Mouse (Mus musculus) stomach, embryonic 14.5 days (tissue): ENCODE data around the gene En1. TPM values are rescaled to one million over a fixed set of nuclear protein-coding genes. Genes with fewer than 3 reads are reported as not detected.
A peak's percentile ranks its signal among the peaks of the same experiment; 100 is the strongest.

Source experiments
- ATAC-seq: fragments of 200-750 bp; cut with Nextera tagmentation; 2 replicates; pipeline ENCODE4 v1.8.0; 2017; ENCODE audit warnings: low read depth, moderate TSS enrichment; ENCODE audit not compliant: insufficient number of reproducible peaks, insufficient read depth, low FRiP score
- H3K27ac ChIP-seq: fragments of 300-500 bp; sonication (generic); 2 replicates; pipeline ENCODE4 v1.5.1; 2014; ENCODE audit warnings: mild to moderate bottlenecking, low read length, moderate library complexity, mixed read lengths
- H3K27me3 ChIP-seq: fragments of 300-500 bp; sonication (generic); 2 replicates; pipeline ENCODE4 v1.6.1; 2014; ENCODE audit warnings: low read length, control low read depth, mixed read lengths; ENCODE audit not compliant: control insufficient read depth, insufficient read depth
- H3K36me3 ChIP-seq: fragments of 300-500 bp; sonication (generic); 2 replicates; pipeline ENCODE4 v1.6.1; 2014; ENCODE audit warnings: mild to moderate bottlenecking, control low read depth, low read length, moderate library complexity, mixed read lengths; ENCODE audit not compliant: control insufficient read depth, insufficient read depth
- H3K4me1 ChIP-seq: fragments of 300-500 bp; sonication (generic); 2 replicates; pipeline ENCODE4 v1.6.1; 2014; ENCODE audit warnings: low read length, control low read depth, mixed read lengths; ENCODE audit not compliant: control insufficient read depth, insufficient read depth
- H3K4me2 ChIP-seq: fragments of 300-500 bp; sonication (generic); replicated peaks from 2 replicates; pipeline ENCODE4 v1.6.1; 2014; ENCODE audit warnings: low read depth, low read length, control low read depth
- H3K4me3 ChIP-seq: fragments of 300-500 bp; sonication (generic); 2 replicates; pipeline ENCODE4 v1.5.1; 2014; ENCODE audit warnings: low read depth, low read length, control low read depth
- H3K9ac ChIP-seq: fragments of 300-500 bp; sonication (generic); replicated peaks from 2 replicates; pipeline ENCODE4 v1.6.1; 2014; ENCODE audit warnings: low read depth, mild to moderate bottlenecking, control low read depth, low read length, moderate library complexity, mixed read lengths
- H3K9me3 ChIP-seq: fragments of 300-500 bp; sonication (generic); 2 replicates; pipeline ENCODE4 v1.6.1; 2016; ENCODE audit warnings: low read depth, low read length, control low read depth; ENCODE audit not compliant: control insufficient read depth
- WGBS: fragments of 180-500 bp; shearing (Covaris S2); extraction: QIAGEN DNeasy Blood & Tissue Kit; methylation state at CpG from one replicate; pipeline ENCODE4 v1.1.7; 2014; 5-methylcytosine and 5-hydroxymethylcytosine counted together
- polyA plus RNA-seq: library from polyadenylated mRNA; unstranded; fragments of >200 nt; fragmentation: Nextera tagmentation; extraction: Ambion mirVana; gene quantifications from 2 replicates; pipeline ENCODE4 v1.2.1, GENCODE M21; 2014

Gene En1
- polyA plus RNA-seq, 1 experiment from 2014 or later, result not detected

DNA sequence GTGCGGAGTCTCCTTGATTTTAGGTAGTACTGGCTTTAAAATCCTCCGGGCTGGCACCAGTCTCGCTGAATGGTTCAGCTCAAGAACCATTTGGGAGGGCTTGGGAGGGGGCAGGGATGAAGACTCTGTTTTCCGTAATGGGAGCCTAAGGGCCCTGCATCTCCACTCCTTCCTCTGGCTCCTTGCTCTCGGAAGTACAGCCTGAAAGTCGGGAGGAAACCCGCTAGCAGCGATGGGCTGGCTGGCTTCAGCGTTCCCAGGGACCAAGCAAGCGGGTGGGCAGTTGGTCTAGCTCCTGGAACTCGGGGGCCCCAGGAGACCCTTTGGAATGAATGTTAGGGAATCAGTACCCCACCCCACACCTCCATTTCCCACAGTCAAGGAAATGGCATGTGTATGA is 4.9 kb upstream of the En1 start:
- no peak overlapping the region for H3K27ac ChIP-seq
- no peak overlapping the region for H3K4me3 ChIP-seq
- no peak for ATAC-seq
- H3K4me1 ChIP-seq, result no peaks in the 10 kb centered on the region
- H3K4me2 ChIP-seq, result no peak overlapping the region
- no peaks in the 10 kb centered on the region for H3K9me3 ChIP-seq
- 2% methylated on average over 11 of the region's 11 CpGs for WGBS
- no peaks in the 10 kb centered on the region for H3K36me3 ChIP-seq
- H3K27me3 ChIP-seq, result peaks cover 83% of the 10 kb centered on the region
- no peak overlapping the region for H3K9ac ChIP-seq

DNA sequence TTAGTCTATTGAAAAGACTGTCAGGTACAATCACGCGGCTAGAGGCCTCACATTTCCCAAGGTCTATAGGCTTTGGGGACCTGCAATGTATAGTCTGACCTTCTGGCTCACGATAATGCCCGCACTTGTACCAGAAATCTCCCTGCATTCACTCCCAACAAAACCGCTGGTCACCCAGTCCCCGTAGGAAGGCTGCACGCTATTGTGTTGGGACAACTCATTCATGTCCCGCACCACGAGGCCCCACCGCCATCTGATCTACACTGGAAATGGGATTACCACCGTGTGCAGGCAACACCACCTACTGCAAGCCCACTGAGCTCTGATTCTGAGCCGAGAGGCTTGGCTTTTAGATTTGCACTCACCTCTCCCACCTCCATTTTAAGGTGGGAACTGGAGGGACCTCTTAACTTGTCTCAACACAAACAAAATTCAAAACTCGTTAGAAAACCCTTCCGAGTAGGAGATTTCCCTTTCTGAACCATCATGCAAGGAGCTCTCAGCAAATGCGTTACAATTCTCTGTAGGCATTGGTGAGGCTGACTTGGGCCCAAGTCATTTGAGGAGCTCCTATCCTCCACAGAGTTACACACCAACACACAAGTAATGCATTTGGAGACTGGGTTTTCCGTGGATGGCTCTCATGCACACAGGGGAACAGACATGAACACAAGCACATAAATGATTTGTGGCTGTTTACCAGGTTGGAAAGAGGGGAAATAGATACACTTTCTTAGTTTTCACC is 3.9 kb upstream of the En1 start:
- Histone ChIP-seq H3K27me3 (peaks cover 75% of the 10 kb centered on the region), H3K9me3 (no peaks in the 10 kb centered on the region), H3K27ac (no peak overlapping the region), H3K36me3 (no peaks in the 10 kb centered on the region), H3K9ac (no peak overlapping the region), H3K4me3 (no peak overlapping the region), H3K4me1 (peaks cover 7% of the 10 kb centered on the region; the same call in 1 of the 2 replicates), H3K4me2 (no peak overlapping the region)
- 1% methylated on average over 16 of the region's 16 CpGs for WGBS
- ATAC-seq, result no peak

DNA sequence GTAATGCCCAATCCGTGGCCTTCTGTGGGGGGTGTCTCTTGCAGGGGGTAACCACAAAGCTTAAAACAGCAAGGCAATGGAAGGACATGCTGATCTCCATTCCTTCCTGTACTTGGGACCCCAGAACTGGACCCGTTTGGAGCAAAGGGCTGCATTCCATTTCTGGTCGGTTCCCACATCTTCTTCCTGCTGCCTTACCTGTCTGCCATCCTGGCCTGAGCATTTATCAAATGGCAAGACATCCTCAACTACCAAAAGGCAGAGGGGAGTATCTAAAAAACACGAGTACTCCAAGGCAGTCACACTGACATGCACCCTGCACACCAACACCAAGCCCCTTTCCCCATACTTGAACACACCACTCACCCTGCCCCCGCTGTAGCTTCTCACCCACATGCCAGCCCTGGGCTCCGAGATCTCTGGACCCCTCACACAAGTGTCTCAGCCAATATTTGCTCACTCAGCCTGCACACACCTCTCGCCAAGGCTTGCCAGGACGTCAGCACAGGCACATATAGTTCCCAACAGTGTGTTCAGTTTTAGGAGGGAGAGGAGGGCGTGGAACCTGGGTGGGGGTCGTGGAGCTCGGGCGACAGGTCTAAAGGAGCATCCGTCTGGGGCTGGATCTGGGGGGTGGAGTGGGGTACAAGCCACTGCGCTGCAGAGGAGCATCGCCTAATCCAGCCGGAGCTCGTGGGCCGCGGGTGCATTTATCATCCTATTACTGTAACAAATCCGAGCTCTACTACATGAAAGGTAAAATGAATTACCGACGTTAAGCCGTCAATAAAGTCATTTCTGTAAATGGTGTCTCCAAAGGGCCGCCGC is 2.7 kb upstream of the En1 start:
- H3K9ac ChIP-seq, result no peak overlapping the region
- no peak overlapping the region for H3K27ac ChIP-seq
- ATAC-seq, result no peak
- no peak overlapping the region for H3K4me2 ChIP-seq
- peaks cover 8% of the 10 kb centered on the region; the same call in 1 of the 2 replicates for H3K4me1 ChIP-seq
- under 1% methylated on average over 25 of the region's 25 CpGs for WGBS
- peaks cover 69% of the 10 kb centered on the region for H3K27me3 ChIP-seq
- H3K36me3 ChIP-seq, result no peaks in the 10 kb centered on the region
- no peaks in the 10 kb centered on the region for H3K9me3 ChIP-seq
- H3K4me3 ChIP-seq, result no peak overlapping the region

DNA sequence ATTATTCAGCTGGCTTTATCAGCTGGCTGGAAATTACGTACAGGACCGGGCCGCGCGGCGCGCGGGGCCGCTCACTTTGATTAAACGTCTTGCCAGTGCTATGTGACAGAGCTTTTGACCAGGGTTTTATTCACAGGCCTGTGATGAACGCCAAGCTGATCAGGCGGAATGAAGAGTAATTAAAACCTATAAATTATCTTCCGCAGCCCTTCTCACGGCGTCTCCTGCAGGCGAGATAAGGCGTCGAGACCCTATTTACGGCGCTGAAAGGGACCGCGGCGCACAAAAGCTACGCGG is 2.1 kb upstream of the En1 start:
- Histone ChIP-seq H3K27ac (no peak overlapping the region), H3K4me3 (no peak overlapping the region), H3K27me3 (peaks cover 69% of the 10 kb centered on the region), H3K4me2 (no peak overlapping the region), H3K4me1 (peaks cover 8% of the 10 kb centered on the region; the same call in 1 of the 2 replicates), H3K9ac (no peak overlapping the region), H3K36me3 (no peaks in the 10 kb centered on the region), H3K9me3 (no peaks in the 10 kb centered on the region)
- ATAC-seq, result no peak
- 1% methylated on average over 25 of the region's 25 CpGs for WGBS

DNA sequence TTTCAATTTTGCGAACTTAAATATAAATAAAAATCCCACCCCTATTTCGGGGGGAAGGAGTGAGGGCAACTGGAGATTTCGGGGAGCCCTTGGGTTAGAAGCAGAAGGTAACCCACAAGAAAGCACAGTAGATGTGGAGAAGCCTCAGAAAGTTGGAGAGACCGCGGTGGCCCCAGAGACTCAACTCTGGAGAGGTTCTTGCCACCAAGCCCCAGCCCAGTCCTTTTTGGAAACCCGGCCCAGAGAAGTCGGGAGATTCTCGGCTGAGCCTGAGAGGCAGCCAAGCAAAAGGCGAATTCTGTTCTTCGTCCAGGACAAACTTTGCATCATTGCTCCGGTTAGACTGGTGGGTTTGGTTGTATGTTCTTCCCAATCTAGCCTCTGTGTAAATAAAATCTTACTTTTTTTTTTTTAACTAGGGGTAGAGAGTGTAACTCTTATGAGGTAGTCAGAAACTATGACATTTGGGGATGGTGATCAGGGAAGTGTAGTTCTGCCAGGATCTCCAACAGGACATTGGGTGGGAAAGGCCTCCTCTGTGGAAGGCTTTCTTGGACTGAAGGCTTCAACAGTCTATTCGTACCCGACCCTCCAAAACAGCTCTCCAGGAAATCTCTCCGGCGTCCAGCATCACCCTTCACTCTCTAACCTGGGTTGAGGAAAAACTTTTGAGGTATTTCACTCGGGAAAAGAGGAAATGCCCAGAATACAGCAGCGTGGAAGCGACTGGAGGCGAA is 1.5 kb upstream of the En1 start:
- no peak for ATAC-seq
- H3K4me2 ChIP-seq, result no peak overlapping the region
- H3K36me3 ChIP-seq, result no peaks in the 10 kb centered on the region
- no peak overlapping the region for H3K27ac ChIP-seq
- H3K4me3 ChIP-seq, result no peak overlapping the region
- H3K9ac ChIP-seq, result no peak overlapping the region
- 3% methylated on average over 19 of the region's 19 CpGs for WGBS
- no peaks in the 10 kb centered on the region for H3K9me3 ChIP-seq
- peaks cover 8% of the 10 kb centered on the region; the same call in 1 of the 2 replicates for H3K4me1 ChIP-seq
- H3K27me3 ChIP-seq, result peaks cover 69% of the 10 kb centered on the region

DNA sequence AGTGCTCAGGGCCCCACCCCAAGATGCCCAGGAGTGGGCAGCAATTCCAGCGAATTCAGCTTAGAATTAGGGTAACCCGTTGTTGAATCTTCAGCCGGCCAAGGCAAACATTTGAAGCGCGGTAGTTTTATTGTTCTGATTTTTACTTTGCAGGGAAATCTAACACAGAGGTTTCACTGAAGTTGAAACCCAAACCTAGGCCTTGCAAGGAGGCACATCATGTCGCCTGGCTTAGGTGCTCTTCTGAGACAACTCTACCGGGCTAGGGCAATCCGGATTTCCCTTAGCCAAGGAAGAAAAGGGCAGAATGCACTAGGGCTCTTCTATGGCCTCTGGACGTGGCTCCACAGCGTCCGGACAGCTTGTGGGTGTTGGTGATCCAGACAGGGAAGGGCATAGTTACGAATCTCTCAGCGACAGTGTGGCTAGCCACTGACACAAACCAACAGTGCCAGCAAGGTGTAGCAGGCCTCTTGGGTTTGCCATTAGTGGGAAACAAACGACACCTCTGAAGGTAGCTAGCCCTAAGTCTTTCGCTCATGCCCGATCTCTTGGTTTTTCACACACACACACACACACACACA is 873 bp upstream of the En1 start:
- ATAC-seq, result no peak
- Histone ChIP-seq H3K4me2 (no peak overlapping the region), H3K9me3 (no peaks in the 10 kb centered on the region), H3K4me3 (no peak overlapping the region), H3K27ac (no peak overlapping the region), H3K4me1 (peaks cover 8% of the 10 kb centered on the region; the same call in 1 of the 2 replicates), H3K27me3 (peaks cover 71% of the 10 kb centered on the region), H3K36me3 (no peaks in the 10 kb centered on the region), H3K9ac (no peak overlapping the region)
- WGBS, result under 1% methylated on average over 16 of the region's 16 CpGs

DNA sequence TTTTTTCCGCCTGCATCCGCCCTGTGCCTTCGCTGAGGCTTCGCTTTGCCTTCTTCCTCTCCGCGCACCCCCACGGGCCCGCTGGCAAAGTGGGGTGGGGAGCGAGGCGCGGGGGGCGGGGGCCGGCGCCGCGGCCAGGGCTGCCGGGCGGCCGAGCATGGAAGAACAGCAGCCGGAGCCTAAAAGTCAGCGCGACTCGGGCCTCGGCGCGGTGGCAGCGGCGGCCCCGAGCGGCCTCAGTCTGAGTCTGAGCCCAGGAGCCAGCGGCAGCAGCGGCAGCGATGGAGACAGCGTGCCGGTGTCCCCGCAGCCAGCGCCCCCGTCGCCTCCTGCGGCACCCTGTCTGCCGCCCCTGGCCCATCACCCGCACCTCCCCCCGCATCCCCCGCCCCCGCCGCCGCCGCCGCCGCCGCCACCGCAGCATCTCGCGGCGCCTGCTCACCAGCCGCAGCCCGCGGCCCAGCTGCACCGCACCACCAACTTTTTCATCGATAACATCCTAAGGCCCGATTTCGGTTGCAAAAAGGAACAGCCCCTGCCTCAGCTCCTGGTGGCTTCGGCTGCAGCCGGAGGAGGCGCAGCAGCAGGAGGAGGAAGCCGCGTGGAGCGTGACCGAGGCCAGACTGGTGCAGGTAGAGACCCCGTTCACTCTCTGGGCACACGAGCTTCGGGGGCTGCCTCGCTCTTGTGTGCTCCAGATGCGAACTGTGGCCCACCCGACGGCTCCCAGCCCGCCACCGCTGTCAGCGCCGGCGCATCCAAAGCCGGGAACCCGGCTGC is 848 bp downstream of the En1 start:
- peak overlapping the region; percentile 28; the same call in 1 of the 2 replicates for H3K9ac ChIP-seq
- ATAC-seq, result no peak; the same call in 1 of the 2 replicates
- WGBS, result under 1% methylated on average over 72 of the region's 83 CpGs
- peaks cover 66% of the 10 kb centered on the region for H3K27me3 ChIP-seq
- H3K36me3 ChIP-seq, result no peaks in the 10 kb centered on the region
- peak overlapping the region; percentile 40 for H3K4me3 ChIP-seq
- H3K9me3 ChIP-seq, result no peaks in the 10 kb centered on the region
- H3K27ac ChIP-seq, result no peak overlapping the region
- H3K4me1 ChIP-seq, result peaks cover 8% of the 10 kb centered on the region; the same call in 1 of the 2 replicates
- peak overlapping the region; percentile 63 for H3K4me2 ChIP-seq
